Mouse (Mus musculus) spleen, adult 2 months (tissue): Measurements from ENCODE around the gene Tsc22d1. TPM values are rescaled to one million over a fixed set of nuclear protein-coding genes. Genes with fewer than 3 reads are reported as not detected.

Experiments used
- DNase-seq, 2 experiments: peaks; one replicate each; pipeline versions ENCODE4 v3.0.0 to v3.0.0-alpha.2; 2012 to 2021; ENCODE audit warnings: low spot score in 2 of 2, low read depth in 1 of 2
- H3K27ac ChIP-seq: fragments of 200-500 bp; 2 replicates; pipeline ENCODE4 v1.5.1; 2012; ENCODE audit warnings: low read length, inconsistent platforms; ENCODE audit not compliant: insufficient read depth
- H3K27me3 ChIP-seq: fragments of 200-500 bp; 2 replicates; pipeline ENCODE4 v1.6.1; 2012; ENCODE audit warnings: mild to moderate bottlenecking, moderate library complexity, low read length, inconsistent platforms; ENCODE audit not compliant: control insufficient read depth, insufficient read depth
- H3K36me3 ChIP-seq: fragments of 200-500 bp; 2 replicates; pipeline ENCODE4 v1.6.1; 2012; ENCODE audit warnings: mild to moderate bottlenecking, low read length, inconsistent platforms; ENCODE audit not compliant: control insufficient read depth, insufficient read depth
- H3K4me1 ChIP-seq: fragments of 200-500 bp; 2 replicates; pipeline ENCODE4 v1.6.1; 2011; ENCODE audit warnings: inconsistent platforms; ENCODE audit not compliant: control insufficient read depth, insufficient read depth, insufficient read length
- H3K4me3 ChIP-seq: fragments of 200-500 bp; 2 replicates; pipeline ENCODE4 v1.5.1; 2011; ENCODE audit warnings: mild to moderate bottlenecking, inconsistent platforms; ENCODE audit not compliant: insufficient read depth, insufficient read length; ENCODE audit errors: extremely low read depth
- CTCF ChIP-seq: fragments of 200-500 bp; IDR thresholded peaks from 2 replicates; pipeline ENCODE4 v1.5.1; 2011; ENCODE audit warnings: mild to moderate bottlenecking, inconsistent platforms; ENCODE audit not compliant: insufficient read depth, insufficient read length, insufficient replicate concordance; ENCODE audit errors: extremely low read depth
- POLR2A ChIP-seq: fragments of 200-500 bp; IDR thresholded peaks from 2 replicates; pipeline ENCODE4 v1.6.1; 2011; ENCODE audit warnings: low read depth, low read length, inconsistent platforms
- WGBS: fragments of 180-500 bp; shearing (Covaris S2); methylation state at CpG from one replicate; pipeline ENCODE4 v1.1.7; 2018; 5-methylcytosine and 5-hydroxymethylcytosine counted together
- polyA plus RNA-seq: library from polyadenylated mRNA; depleted of rRNA; stranded (reverse); fragments of >200 nt; gene quantifications from 2 replicates; pipeline ENCODE4 v1.2.3, GENCODE M21; 2012

Gene Tsc22d1
- polyA plus RNA-seq, 1 experiment, result 82.9 TPM

GRCm38 (mm10) chr14:76466641-76467323 is 52.0 kb downstream of the Tsc22d1 start:
- TF ChIP-seq CTCF (peak; percentile 43; the same call in 1 of the 2 replicates), POLR2A (no peak)
- Histone ChIP-seq H3K4me1 (no peaks in the 10 kb centered on the region), H3K36me3 (no peaks in the 10 kb centered on the region), H3K4me3 (no peak overlapping the region), H3K27me3 (0 out of 2 replicates have a peak, but pooled peaks cover 1% of the 10 kb centered on the region), H3K27ac (no peak overlapping the region)
- WGBS, result 43% methylated on average over 18 of the region's 18 CpGs
- DNase-seq, result peak; percentile 11 to 53

- WGBS, result 90% methylated on average over 11 of the region's 11 CpGs
- H3K4me1 ChIP-seq, result no peaks in the 10 kb centered on the region
- 0 out of 2 replicates have a peak, but pooled peaks cover 1% of the 10 kb centered on the region for H3K27me3 ChIP-seq
- no peaks in the 10 kb centered on the region for H3K36me3 ChIP-seq
- no peak overlapping the region for H3K4me3 ChIP-seq
- DNase-seq, result no peak
- H3K27ac ChIP-seq, result no peak overlapping the region
- TF ChIP-seq POLR2A, result no peak
Observed at GRCm38 (mm10) chr14:76467932-76468331, 53.2 kb downstream of the Tsc22d1 start.

- WGBS, result 87% methylated on average over 19 of the region's 19 CpGs
- H3K36me3 ChIP-seq, result no peaks in the 10 kb centered on the region
- no peak for DNase-seq
Observed at GRCm38 (mm10) chr14:76471301-76471700, 56.5 kb downstream of the Tsc22d1 start.

GRCm38 (mm10) chr14:76472487-76472886 is 57.7 kb downstream of the Tsc22d1 start:
- DNase-seq, result no peak
- TF ChIP-seq CTCF (no peak), POLR2A (no peak)
- H3K27ac ChIP-seq, result no peak overlapping the region
- no peaks in the 10 kb centered on the region for H3K4me1 ChIP-seq
- no peaks in the 10 kb centered on the region for H3K36me3 ChIP-seq
- H3K27me3 ChIP-seq, result no peaks in the 10 kb centered on the region
- 87% methylated on average over 8 of the region's 8 CpGs for WGBS
- H3K4me3 ChIP-seq, result no peak overlapping the region

More at GRCm38 (mm10) chr14:76471301-76471700, 56.5 kb downstream of the Tsc22d1 start:
- Histone ChIP-seq H3K27ac (no peak overlapping the region), H3K4me1 (no peaks in the 10 kb centered on the region), H3K4me3 (no peak overlapping the region), H3K27me3 (no peaks in the 10 kb centered on the region)
- no peak for TF ChIP-seq CTCF

- Histone ChIP-seq H3K4me3 (no peak overlapping the region), H3K36me3 (no peaks in the 10 kb centered on the region), H3K27ac (no peak overlapping the region), H3K4me1 (no peaks in the 10 kb centered on the region), H3K27me3 (no peaks in the 10 kb centered on the region)
- 3% methylated on average over 2 of the region's 2 CpGs for WGBS
- peak; percentile 23 to 39 for DNase-seq
- TF ChIP-seq POLR2A, result no peak
- no peak for TF ChIP-seq CTCF
Observed at GRCm38 (mm10) chr14:76473404-76473803, 58.6 kb downstream of the Tsc22d1 start.

DNA sequence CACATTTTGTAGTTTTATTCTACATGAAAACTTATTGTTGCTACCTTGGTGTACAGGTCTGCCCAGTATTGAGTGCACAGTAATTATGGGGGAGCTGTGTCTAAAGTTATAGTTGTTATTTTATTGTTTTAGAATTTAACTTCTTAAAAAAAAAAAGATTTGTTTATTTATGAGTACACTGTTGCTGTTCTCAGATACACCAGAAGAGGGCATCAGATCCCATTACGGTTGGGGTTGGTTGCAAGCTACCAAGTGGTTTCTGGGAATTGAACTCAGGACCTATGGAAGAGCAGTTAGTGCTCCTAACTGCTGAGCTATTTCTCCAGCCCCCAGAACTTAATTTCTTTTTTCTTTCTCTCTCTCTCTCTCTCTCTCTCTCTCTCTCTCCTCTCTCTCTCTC is 59.4 kb downstream of the Tsc22d1 start:
- no peak for DNase-seq
- Histone ChIP-seq H3K27ac (no peak overlapping the region), H3K36me3 (no peaks in the 10 kb centered on the region), H3K27me3 (no peaks in the 10 kb centered on the region), H3K4me3 (no peak overlapping the region), H3K4me1 (no peaks in the 10 kb centered on the region)
- 23% methylated on average over 1 of the region's 1 CpGs for WGBS
- TF ChIP-seq CTCF (no peak), POLR2A (no peak)

DNA sequence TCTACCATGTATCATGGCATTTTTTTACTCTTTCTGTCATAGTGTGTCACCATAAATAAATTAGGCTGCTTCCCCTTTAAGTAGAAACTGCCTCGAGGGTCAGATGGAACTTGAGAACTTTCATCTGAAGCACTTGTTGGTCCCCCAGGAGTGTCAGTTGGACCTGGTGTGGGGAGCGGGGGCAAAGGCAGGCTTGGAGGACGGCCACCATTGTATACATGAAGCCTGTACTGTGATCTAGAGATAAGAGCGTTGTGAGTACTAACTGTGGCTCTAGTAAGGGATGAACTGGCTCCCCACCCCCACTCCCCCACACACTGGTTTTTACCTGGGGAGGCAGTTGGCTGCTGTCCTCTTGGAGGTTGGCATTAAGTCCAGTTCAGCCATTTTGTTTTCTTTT is 62.0 kb downstream of the Tsc22d1 start:
- H3K4me3 ChIP-seq, result no peak overlapping the region
- DNase-seq, result no peak
- H3K4me1 ChIP-seq, result no peaks in the 10 kb centered on the region
- TF ChIP-seq CTCF, result no peak
- no peak for TF ChIP-seq POLR2A
- H3K36me3 ChIP-seq, result no peaks in the 10 kb centered on the region
- no peaks in the 10 kb centered on the region for H3K27me3 ChIP-seq
- WGBS, result 51% methylated on average over 4 of the region's 4 CpGs
- H3K27ac ChIP-seq, result no peak overlapping the region
